Mouse (Mus musculus): ENCODE measurements at regions not wholly inside any gene's neighbourhood (a gene's known extent, or its start where the extent isn't known, plus 50 kb on each side); places are given as distances from the start of the nearest gene placed in this dataset.

GRCm38 (mm10) chr16:50095858-50096551 is 295.7 kb downstream of the Cd47 start:
- DNase-seq: no peak

DNA sequence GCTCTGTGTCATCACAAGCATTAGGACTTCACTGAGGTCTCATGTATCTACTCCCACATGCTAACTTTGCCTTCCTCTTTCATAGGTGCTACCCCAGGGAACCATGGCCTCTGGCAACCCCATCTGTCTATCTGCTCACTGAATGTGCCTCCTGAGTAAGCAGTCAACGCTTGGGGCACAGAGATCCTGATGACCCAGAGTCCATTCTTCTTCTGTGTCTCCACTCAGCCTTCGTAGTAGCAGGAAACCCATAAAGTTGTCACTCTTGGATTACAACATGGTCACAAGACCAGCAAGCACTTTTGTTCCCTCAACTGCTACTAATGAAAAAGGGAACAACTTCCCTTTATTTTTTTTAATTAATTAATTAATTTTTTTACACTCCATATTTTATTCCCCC is 296.2 kb downstream of the Cd47 start:
- peak; percentile 3 for DNase-seq

DNA sequence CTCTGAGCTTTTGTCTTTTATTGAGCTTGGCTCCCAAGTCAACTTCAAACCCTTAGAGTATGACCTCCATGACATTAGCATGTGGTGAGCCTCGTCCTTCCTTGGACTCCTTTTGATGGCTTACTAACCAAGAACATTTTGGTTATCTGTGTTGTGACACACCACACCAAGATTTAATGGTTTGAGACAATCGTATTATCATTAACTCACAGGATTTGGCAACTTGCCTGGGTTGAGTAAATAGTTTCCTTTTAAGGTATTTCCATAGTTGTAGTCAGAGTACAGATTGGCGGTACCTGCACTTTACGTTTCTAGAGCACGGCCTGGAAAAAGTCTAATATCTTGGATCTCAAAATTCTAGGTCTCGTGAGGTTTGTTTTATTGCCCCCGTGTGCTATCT is 303.0 kb downstream of the Cd47 start:
- DNase-seq: no peak

DNA sequence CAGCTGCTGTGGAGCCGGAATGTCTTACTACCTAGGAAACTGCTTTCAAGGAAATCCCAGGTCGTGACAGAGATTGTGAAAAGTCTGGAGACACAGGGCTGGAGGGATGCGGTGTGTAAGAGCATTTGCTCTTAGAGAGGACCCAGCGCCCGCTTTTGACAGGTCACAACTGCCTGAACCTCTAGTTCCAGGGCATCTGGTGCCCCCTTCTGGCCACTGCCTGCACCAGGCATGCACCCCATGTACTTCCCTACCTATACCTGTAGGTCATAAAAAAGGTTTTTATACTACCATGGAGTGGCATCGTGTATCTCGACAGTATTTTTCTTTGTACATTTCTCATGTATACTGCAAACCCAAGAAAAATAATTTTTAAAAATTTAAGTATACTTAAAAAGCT is 314.0 kb downstream of the Bbx start:
- peak; percentile 23 for DNase-seq

GRCm38 (mm10) chr16:50122460-50122859 is 309.7 kb downstream of the Bbx start:
- no peak for DNase-seq

DNA sequence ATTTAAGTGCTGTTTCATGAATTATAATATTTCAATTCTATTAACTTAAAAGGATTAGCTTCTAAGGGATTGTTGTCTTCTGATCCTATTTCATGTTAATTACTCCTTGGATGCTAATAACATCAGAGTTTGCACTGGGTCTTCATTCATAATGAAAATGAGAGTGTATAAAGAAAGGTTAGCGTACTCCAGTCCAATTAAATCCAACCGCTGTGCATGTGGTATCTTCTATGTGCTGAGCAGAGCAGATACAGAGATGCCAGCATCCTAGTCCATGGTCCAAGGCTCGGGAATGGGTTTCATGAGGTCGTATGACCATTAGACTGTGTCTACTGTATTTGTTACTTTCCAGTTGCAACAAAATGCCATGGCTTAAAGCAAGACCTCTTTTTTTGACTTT is 307.5 kb downstream of the Bbx start:
- DNase-seq: no peak

GRCm38 (mm10) chr16:50125564-50125963 is 306.6 kb downstream of the Bbx start:
- no peak for DNase-seq

DNA sequence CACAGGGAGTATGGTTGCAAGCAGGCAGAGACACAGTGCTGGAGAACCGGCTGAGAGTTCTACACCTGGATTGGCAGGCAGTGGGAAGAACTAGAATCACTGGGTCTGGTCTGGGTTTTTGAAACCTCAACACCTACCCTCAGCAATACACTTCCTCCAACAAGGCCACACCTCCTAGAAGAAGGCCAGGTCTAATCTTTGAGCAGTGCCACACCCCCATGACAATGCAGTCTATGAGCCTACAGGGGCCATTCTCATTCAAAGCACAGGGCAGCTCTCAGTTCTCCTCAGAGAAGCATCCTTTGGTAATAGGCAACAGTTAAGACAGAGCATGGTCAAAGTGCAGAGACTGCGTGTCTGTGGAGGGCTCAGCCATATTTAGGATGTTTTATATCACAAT is 300.8 kb downstream of the Bbx start:
- no peak for DNase-seq
